Mouse (Mus musculus) CD8-positive naive resting alpha-beta T cell, adult 2 months (primary cell): ENCODE measurements around the gene Gpr180.

ENCODE experiments used
- DNase-seq, 2 experiments: peaks; one replicate each; pipeline ENCODE4 v3.0.0; 2022; ENCODE audit warnings: low read depth in 2 of 2, low spot score in 2 of 2

Gene Gpr180

GRCm38 (mm10) chr14:118203031-118203430 is 66.1 kb downstream of the Gpr180 start:
- peak; percentile 45 to 56 for DNase-seq

- no peak for DNase-seq
Observed at GRCm38 (mm10) chr14:118207347-118207746, 70.4 kb downstream of the Gpr180 start.

- no peak for DNase-seq
Observed at GRCm38 (mm10) chr14:118209642-118210041, 72.7 kb downstream of the Gpr180 start.

- DNase-seq = no peak
Observed at GRCm38 (mm10) chr14:118212188-118212804, 75.3 kb downstream of the Gpr180 start.
